Mouse (Mus musculus): ENCODE measurements around the gene Bcl3.
A peak's percentile ranks its signal among the peaks of the same experiment; 100 is the strongest.

Bcl3 gene

DNA sequence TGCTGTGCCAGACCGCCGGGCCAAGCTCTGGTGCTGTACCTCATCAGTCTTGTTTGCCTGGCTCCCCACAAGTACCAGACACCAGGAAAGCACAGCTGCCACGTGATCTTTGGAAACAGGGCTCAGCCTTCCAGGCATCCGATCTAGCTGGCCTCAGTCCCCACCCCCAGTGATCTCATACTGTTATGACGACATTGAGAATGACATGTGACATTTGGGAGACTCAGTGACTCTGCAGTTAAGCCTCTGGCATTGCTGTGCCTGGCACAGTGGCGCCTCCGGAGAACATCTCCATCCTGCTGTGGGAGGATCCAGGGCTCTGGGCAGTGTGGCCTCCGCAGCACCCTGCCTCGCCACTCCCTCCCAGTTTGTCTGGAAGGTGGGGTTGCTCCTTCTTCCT is 9.3 kb upstream of the Bcl3 start:
- DNase-seq = no peak

DNA sequence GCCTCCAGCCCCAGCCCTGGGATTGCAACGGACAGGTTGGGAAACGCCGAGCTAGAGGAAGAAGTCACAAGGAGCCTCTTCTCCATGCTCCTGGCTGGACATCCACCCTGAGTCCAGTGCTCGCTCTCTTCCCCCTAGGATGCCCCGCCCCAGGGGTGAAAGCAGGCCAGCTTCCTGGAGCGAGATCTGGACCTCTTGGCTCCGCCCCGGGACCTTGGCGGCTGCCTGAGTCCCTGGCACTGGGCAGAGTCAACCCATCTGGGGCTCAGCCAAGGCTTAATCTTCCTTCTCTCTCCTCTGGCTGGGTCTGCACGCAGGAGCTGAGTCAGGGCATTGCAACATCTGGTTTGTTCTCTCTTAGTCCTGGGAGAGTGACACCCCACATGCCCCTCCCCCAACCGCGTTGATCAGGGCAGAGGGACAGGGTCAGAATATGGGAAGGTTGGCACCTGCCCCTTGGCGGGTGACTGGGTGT is 8.1 kb upstream of the Bcl3 start:
- no peak for DNase-seq

DNA sequence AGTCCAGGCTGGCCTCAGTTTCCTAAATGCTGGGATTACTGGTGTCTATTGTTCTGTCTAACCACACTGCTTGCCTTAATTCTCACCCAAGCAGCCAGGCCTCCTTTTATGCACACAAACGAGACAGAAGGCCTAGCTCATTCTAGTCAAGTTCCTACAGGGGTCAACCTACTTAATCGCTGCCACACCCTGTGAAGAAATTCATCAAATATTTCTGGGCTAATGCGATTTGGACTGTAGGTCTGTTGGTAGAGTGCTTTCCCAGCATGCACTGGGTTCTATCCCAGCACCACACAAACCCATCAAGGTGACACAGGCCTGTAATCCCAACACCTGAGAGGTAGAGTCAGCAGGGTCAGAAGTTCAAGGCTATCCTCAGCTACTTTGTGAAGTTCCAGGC is 7.1 kb upstream of the Bcl3 start:
- DNase-seq = no peak

DNA sequence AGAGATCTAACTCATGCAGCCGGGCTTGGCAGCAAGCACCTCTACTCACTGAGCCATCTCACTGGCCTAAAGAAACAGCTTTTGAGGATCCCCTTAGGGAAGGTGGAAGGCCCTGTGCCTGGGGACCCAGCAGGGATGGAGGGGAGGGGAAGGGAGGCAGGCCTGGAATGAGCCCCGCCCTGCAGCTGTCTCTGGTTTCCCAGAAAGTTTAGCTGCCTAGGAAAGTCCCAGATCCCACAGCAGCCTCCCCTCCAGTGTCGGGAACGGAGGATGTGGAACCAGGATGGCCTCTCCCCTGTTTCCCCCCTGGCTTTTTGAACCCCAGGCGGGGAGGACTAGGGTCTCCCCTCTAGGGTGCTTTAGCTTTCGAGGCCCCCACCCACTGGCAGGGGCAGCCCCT is 4.2 kb upstream of the Bcl3 start:
- no peak for DNase-seq

DNA sequence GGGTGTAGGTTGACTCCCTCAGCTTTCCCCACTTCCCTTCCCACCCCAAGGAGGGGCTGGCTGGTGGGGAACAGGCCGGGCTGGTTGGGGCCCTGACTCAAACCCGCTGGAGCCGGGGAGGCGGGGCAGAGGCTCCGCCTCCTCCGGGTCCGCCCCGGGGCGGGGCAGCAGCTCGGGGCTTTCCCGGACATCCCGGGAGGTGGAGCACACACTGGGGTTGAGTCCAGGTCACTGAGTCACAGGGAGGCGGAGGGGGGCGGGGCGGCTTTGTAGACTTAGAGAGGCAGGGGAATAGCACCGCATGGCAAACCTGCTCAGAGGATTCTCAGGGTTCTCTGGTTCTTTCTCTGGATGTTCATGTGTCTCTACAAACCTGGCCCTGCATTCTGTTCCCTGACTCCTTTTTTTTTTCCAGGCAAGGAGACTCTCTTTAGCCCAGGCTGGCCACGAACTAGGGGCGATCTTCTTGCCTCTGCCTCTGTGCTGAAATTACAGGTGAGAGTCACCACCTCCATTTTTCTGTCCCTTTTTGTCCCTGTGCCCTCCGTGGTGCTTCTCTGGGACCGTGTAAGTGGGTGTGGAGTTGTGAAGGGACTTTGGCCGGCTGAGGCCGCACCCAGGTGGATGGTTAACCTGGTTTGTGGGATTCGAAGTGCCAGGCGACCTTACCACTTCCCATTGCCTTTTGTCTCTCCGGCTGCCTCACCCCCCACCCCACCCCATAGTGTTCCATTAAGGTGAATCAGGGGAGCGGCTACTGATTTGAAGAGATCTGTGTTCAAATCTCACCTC is 1.8 kb upstream of the Bcl3 start:
- DNase-seq = peak; percentile 67 to 76

DNA sequence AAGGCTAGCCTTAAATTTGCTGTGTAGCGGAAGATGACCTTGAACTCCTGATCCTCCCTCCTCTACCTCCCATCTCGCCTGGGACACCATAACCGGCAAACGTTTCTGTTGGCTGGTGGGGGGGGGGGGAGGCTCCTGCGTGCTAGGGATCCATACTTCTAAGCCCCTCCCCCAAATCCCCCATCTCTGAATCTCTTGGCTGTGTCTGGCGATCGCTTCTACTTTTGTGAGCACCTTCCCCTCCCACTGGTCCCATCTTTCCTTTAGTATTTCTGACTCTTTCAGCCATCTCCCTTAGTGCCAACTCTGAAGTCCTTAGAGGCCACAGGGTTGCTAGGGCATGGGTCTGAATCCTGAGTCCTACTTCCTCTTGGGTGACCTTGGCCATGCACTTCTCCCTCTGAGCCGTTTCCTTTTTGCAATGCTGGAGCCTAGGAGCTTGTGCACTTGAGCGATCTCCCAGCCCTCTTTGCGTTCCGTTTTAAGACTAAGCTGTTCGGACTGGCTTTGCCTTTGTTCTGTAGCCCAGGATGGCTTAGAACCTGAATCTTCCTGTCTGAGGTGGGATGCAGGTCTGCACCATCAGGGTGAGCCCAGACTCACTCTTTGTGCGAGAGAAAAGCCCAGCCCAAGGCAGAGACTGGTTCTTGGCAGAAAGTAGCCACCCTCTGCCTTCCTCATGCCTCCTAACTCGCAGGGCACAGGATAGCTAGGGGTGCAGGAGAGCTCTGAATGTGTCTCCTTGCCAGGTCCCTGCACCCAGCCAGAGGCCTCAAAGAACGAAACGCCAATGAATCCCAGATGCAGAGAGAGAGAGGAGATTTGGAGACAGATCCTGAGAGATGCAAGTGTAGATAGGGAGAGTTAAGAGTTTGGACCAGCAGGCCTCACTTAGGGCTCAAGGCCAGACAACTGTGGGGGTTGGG is 949 bp upstream of the Bcl3 start:
- no peak for DNase-seq

DNA sequence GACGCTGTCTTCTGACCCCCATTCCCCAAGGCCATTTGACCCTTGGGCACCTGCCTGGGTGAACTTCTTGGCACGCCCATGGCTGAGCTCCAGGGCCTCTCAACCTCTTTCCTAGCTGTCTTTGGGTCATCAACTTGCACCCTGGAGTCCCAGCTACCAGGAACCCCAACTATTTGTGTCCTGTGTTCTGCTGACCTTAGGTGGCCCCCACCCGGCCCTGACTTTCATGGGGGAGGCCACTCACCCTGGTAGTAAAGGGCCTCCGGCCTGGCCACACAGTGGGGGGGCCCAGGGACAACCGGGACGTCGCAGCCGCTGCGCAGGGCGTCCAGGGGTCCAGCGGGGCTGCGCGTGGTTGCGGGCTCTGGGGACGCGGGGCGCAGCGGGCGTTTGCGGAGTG is 377 bp downstream of the Bcl3 start:
- no peak for DNase-seq

DNA sequence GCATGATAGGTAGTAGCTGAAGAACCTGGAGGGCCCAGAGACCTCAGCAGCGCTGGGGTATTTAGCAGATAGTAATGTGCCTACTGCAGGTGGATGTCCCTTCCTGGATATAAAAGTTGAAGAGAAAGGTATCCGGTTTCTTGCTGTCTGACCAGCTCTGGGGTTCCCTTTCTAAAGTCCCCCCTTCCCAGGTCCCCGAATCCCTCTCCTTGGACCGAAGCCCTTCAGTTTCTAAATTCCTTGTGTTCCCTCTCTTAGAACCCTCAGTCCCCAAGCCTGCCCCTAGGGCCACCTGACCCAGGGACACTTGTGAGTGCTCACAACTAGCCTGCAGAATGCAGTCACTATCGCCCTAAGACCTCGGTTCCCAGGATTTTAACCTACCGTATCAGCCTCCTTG is 937 bp downstream of the Bcl3 start:
- DNase-seq = no peak

DNA sequence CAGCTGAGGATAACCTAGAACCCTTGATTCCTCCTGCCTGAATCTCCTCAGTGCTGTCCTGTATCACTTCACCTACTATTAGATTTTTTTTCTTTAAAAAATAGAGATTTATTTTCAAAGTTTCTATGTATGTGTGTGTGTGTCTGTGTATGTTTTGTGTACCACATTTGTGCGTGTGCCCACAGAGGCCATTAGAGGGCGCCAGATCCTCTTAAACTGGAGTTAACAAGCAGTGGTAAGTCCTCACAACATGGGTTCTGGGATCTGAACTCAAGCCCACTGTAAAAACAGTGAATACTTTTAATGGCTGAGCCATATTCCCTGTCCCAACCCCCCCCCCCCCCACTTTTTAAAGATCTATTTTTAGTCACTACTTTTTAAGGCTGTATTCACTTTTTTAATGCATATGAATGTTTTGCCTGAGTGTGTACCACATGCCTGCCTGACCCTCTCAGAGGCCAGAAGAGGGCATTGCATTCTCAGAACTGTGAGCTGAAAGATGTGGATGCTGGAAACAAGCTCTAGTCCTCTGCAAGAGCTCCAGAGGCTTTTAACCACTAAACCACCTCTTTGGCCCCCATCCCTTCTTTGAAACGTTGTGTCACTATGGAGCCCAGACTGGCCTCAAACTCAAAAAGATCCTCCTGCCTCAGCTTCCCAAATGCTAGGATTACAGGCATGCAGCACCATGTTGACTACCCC is 2.1 kb downstream of the Bcl3 start:
- no peak for DNase-seq

DNA sequence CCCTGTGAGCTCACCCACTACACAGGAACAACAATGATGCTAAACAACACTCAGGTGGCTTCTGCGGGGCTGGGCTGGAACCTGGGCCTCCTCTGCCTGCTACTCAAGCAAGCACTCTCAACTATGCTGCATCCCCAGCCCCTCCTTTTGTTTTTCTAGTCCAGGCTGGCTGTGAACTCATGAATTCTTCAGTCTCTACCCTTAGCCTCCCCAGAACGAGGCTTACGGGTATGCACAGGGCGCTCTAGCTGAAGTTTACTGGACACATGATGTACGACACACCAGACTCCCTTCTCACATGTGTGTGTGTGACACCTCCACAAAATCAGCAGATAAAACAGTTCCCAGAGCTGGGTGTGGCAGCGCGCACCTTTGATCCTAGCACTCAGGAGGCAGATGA is 3.7 kb downstream of the Bcl3 start:
- DNase-seq = no peak

DNA sequence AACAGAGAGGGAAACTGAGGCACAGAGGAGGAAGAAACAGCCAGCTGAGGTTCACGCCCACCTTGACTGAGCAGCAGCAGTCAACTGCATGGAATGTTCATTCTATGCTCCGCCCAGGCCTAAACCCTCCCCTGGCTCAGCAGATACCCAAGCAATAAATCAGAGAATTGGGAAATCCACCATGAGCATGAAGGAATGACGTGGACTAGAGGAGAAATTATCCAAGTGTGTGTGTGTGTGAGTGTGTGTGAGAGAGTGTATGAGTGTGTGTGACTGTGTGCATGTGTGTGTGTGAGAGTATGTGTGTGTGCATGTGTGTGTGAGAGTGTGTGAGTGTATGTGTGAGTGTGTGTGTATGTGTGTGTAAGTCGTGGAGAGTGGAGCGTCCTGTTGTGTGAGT is 4.1 kb downstream of the Bcl3 start:
- no peak for DNase-seq

DNA sequence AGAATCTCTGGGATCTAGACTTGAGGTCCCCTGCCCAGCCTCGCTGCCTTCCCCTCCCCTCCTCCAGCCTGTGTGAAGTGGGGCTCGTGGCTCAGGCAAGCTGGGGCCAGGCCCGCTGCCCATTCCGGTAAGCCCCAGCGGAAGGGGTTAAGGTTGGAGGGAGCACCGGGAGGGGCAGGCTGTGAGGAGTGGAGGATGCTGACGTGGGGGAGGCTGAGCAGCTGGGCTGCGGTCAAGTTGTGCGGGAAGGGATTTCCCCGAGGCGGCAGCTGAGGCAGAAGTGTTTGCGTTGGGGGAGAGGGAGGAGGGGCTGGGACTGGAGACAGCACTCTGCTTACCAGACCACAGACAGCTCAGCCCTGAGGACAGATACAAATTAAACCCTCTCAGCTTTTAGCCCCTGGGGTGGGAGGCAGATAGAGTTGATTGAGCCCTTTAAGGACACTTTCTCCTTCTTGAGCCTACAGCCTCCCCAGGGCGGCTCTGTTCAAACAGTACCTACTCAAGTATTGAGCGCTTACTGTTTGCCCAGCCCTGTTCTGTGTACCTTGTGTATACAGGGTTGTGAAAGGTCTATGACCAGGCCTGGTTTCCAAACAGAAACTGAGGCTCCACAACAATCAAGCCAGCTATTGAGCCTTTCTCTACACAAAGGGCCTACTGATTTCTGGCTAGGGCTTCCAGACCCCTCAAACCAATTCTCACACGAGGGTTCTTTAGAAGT is 5.0 kb downstream of the Bcl3 start:
- peak; percentile 79 to 87 for DNase-seq

DNA sequence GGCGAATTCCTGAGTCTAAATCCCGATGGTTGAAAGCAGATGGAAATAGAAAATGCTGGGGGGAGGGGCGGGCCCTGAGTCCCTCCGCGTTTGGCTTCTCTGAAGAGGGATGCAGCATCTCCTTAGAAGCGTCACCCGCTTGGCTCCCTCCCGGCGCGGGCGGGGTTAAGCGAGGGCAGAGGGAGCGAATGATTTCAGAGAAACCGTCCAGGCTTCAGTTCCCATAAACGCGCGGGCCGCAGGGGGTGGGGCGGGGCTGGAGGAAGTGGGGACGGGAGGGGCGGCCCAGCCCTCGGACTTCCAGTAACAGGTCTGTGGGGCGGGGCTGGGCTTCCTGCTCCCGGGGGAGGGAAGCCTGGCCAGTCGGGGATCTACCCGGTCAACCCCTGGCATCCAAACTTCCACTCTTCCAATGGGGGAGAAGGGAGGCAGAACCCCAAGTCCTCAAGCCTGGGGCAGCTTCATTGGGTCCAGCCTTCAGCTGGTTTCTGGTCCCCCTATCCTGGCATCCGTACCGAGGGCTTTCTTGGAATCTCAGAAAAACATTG is 6.3 kb downstream of the Bcl3 start:
- DNase-seq = peak; percentile 70 to 76

DNA sequence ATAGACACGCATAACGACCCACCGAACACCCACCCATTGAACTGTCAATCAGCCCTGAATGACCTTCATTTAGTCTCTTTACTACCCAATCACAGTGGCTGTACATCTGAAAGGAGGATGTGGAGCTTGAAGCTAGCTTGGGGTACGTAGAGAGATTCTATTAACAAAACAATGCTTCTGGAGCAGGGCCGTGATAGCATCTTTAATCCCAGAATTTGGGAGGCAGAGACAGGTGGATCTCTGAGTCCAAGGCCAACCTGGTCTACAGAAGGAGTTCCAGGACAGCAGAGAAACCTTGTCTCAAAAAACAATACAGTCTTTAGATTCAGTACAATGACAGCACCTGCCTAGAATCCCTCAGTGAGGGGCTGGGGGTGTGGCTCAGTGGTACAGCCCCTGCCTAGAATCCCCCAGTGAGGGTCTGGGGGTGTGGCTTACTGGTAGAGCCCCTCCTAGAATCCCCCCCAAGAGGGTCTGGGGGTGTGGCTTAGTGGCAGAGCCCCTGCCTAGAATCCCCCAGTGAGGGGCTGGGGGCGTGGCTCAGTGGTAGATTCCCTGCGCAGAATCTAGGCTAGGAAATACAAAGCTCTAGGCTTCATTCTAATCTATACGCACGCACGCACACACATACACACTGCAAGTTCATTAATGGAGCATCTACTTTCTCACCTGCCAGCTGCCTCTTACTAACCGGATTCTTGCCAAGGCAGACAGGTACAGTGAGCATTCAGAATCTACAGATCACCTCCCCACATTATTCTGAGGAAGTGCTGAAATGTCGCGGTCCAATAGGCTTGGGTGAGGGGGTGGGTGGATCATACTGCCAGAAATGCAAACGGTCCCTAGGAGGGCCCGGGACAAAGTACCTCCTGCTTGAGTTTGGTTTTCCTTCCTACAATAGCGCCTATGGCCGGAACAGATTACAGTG is 7.0 kb downstream of the Bcl3 start:
- no peak for DNase-seq

DNA sequence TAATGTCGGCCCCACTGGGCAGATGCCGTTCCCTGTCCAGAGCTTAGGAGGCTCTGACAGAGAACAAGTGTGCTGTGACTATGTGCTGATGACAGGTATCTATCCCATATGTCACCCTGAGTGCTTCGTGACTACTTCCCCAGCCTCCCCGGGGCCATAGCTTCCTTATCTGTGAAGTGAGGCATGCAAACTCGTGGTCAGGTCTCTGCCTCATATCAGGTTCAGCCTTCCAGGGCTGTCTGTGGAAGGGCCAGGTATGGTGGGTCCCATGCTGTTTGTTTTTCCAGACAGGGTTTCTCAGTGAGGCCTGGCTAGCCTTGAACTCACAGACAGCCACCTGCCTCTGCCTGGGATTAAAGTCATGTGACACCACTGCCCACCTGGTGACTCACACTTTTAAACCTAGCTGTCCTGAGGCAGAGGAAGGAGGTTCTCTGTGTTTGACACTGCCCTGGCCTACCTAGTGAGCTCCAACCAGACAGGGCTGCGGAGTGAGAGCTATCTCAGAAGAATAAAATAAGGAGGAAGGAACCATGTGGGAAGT is 8.9 kb downstream of the Bcl3 start:
- no peak for DNase-seq

DNA sequence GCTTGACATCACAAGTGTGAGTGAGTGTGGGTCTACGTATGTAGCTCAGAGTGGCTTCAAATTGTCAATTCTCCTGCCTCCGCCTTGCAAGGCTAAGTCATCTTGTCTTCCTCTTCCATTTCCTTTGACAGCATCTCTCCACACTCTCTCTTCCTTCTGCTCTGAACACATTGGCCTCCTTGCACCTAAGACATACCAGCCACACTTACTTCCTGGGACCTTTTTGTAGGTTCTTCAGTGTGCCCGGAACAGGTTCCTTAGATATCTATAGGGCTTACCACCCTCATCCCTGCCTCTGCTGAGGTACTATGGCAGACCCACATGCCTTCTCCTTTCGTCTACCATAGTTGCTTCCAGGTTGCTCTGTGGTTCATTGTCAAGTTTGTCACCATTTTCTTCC is 9.4 kb downstream of the Bcl3 start:
- no peak for DNase-seq

DNA sequence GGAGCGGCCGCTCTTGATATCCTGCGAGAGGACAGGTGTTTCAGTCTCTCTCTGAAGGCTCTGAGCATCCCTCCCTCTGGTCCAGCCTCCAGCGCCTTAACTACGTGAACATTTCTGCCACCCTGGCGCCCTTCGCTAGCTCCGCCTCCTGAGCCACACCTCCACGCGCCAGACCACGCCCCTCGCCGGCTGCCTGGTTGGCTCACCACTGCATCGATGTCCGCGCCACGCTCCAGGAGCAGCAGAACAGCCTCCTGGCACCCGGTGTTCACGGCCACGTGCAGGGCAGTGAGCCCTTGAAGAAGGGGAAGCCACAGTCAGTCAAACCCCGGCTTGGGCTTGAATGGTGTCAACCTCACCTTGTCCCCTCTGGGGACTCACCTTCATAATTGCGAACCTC is 11.5 kb downstream of the Bcl3 start:
- DNase-seq = no peak

DNA sequence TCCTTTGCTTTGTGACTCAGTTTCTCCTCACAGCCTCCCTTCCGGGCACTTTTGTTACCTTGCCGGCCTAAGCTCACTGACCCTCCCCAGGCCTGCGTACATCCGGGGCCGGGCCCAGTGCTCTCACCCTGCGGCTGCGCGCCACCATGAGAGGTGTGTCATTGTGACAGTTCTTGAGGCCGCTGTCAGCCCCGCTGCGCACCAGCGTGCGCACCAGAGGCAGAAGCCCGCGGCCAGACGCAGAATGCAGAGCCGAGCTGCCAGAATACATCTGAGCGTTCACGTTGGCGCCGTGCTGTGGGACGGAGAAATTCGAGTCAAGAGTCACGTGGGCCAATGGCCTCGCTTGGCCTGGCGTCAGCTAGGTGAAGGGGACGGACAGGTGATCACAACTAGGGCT is 13.2 kb downstream of the Bcl3 start:
- no peak for DNase-seq

DNA sequence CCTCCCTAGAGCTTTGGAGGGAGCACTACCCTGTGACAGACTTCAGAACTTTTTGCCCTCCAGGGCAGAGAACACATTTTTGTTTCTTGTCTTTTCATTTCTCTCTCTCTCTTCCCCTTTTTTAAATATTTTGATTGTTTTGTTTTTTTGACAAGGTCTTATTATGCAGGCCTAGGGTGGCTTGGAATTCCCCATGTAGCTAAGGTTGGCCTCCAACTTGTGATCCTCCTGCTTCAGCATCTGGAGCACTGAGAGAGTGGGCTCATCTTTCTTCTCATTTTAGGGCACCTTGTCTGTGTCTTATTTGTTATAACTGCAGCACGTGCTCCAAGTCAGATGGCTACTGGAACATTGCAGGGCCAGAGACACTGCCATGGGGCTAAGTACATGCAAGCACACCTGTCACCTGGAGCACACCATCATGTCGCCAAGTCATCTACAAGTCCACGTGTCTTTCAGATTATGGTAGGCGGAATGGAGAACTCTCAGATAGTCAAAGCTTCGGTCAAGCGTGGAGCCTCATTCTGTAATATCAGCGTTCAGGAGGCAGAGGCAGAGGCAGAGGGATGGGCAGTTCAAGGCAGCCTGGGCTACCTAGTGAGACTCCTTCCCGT is 16.1 kb downstream of the Bcl3 start:
- no peak for DNase-seq

DNA sequence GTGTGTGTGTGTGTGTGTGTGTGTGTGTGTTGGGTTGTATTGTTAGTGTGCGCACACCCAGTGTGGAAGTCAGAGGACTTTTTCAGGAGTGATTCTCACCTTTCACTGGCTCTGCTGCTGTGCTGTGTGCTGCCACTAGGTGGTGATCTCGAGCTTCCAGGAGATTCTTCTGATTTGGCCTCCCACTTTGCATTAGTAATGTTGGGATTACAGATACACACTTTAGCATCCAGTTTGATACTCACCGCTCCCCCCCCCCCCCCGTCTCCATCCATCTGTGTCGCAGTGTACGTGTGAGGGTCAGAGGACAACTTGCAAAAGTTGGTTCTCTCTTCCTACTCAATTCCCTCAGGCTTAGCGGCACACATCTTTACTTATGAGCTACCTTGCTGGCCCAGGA is 19.6 kb downstream of the Bcl3 start:
- peak; percentile 71 to 78 for DNase-seq

Data from thymus, postnatal 36 days (tissue).